Mouse (Mus musculus) ovary, adult 2 months (tissue): Measurements from ENCODE around the gene Mb21d2. TPM values are rescaled to one million over a fixed set of nuclear protein-coding genes. Genes with fewer than 3 reads are reported as not detected.

Experiments used
- polyA plus RNA-seq: library from polyadenylated mRNA; depleted of rRNA; stranded (reverse); fragments of >200 nt; gene quantifications from 2 replicates; pipeline ENCODE4 v1.2.3, GENCODE M21; 2012; rRNA removed

Mb21d2 gene
- 16.1 and 17.6 TPM in 2 replicates for polyA plus RNA-seq

DNA sequence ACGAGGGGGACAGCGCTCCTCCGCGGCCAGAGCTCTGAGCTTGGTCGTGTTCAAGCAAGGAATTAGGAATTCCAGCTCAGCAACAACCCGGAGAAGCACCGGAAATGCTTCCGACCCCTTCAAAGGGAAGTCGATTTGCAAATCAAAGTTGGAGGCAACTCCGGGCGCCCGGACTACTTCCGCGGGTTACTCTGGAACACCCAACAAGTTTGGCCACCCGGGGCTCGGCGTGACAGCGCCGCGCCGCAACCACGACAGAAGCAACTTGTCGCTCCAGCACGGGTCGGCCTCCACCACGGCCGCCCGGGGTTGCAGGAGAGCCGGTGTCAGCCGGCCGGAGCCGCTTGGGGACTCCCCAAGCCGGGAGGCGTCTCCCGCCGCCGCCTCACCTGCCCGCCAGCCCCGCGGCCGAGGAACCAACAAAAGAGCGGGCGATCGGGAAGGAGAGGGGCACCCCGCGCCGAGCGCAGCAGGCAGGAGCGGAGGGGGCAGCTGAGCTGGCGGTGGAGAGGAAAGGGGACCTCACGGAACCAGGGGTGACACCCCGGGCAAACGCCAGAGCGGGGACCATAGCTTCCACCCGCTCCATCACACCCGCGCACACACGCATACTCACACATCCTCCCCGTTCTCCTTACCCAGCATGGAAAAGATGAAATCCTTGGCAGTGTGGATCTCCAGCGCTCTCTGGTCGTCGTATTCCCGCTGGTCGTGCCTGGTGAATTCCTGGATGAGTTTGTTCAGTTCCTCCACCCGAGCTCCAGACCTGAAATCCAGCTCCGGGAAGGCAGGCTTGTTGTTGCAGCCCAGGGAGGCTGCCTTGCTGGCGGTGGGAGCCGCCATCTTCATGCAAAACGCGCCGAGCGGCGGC lies at the start of gene Mb21d2:
Gene Mb21d2 (minus strand): TSS at position 859 of the 871 bp plus-strand sequence.

Other genes with a start within 250 kb of the Mb21d2 start
- 0.73 and 1.3 TPM in 2 replicates for gene Fgf12, start 176.6 kb downstream of the Mb21d2 start, polyA plus RNA-seq